Mouse (Mus musculus): ENCODE measurements around the gene Slc5a4a. TPM values are rescaled to one million over a fixed set of nuclear protein-coding genes. Genes with fewer than 3 reads are reported as not detected.

Gene Slc5a4a
- polyA plus RNA-seq (2017; shearing (Covaris generic)), result not detected

DNA sequence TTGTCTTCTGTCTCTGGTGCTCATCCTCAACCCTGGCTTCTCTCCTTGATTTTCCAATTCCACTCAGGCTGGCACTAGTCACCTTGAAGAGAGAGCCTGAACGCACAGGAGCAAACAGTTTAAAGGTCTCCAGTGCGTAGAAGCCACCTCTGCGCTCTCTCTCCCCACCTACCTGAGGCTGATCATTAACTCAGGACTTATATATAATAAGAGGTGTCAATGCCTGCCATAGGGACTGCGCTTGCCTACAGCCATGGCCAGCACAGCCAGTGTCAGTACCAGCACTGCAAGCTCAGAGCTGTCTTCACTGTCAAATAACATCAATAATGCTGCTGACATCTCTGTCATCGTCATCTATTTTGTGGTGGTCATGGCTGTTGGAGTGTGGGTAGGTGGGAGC lies at the start of gene Slc5a4a:
Slc5a4a (plus strand) TSS at position 174 of the 400 bp plus-strand sequence.

DNA sequence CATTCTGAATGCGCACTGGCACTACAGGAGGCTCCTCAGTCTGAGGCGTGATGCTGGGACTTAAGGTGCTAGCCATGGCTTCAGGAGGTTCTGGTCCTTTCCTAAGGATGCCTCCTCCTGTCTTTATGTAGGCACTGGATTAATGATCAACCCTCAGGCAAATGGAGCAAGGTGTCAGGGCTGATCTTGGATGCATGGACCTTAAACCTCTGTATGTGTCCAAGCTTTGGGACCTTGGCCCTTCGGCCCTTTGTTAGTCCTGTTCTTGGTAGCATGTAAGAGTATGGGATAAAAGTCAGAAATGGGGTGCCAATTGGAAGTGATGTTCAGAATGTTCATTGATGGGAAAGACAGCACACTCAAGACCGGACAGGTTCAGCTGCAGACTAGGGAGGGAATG lies 36.4 kb upstream of the Slc5a4a start, which contains the start of gene Slc5a4b:
Slc5a4b (minus strand) TSS at position 101 of the 400 bp plus-strand sequence.

GRCm38 (mm10) chr10:76237341-76238225 lies 90.3 kb downstream of the Slc5a4a start, which contains the start of gene Prmt2:
Gene Prmt2, minus strand, starts transcription at chr10:76237865.

Other genes with a start within 250 kb of the Slc5a4a start
- 10 to 100 TPM; 89.6 to 97.4 TPM for gene Smarcb1, start 225.8 kb upstream of the Slc5a4a start, polyA plus RNA-seq (2017; shearing (Covaris generic))
- 100 to 1,000 TPM in 1 of 2 experiments, 10 to 100 TPM in 1; 47.4 to 109 TPM for gene Chchd10, start 214.3 kb upstream of the Slc5a4a start, polyA plus RNA-seq (2017; shearing (Covaris generic))
- 10 to 100 TPM in 1 of 2 experiments, 1 to 10 TPM in 1; 6.4 to 10.9 TPM for gene Mmp11, start 211.0 kb upstream of the Slc5a4a start, polyA plus RNA-seq (2017; shearing (Covaris generic))
- under 1 TPM in 1 of 2 experiments, not detected in 1; 0.40 TPM for gene Gm867, start 206.8 kb upstream of the Slc5a4a start, polyA plus RNA-seq (2017; shearing (Covaris generic))
- gene Vpreb3, start 204.4 kb upstream of the Slc5a4a start, polyA plus RNA-seq (2017; shearing (Covaris generic)), result 1 to 10 TPM in 1 of 2 experiments, under 1 TPM in 1; 0.87 to 2.4 TPM
- gene Gm5134, start 192.9 kb upstream of the Slc5a4a start, polyA plus RNA-seq (2017; shearing (Covaris generic)), result 1 to 10 TPM in 1 of 2 experiments, under 1 TPM in 1; 0.96 to 1.3 TPM
- 10 to 100 TPM; 39.6 to 43.5 TPM for gene Zfp280b, start 114.8 kb upstream of the Slc5a4a start, polyA plus RNA-seq (2017; shearing (Covaris generic))
- under 1 TPM; 0.11 to 0.66 TPM for gene Slc5a4b, start 36.5 kb upstream of the Slc5a4a start, polyA plus RNA-seq (2017; shearing (Covaris generic))
- 10 to 100 TPM; 29.4 to 29.9 TPM for gene Prmt2, start 90.4 kb downstream of the Slc5a4a start, polyA plus RNA-seq (2017; shearing (Covaris generic))
- gene S100b, start 106.4 kb downstream of the Slc5a4a start, polyA plus RNA-seq (2017; shearing (Covaris generic)), result 1 to 10 TPM in 1 of 2 experiments, under 1 TPM in 1; 0.20 to 1.0 TPM
- gene Dip2a, start 197.8 kb downstream of the Slc5a4a start, polyA plus RNA-seq (2017; shearing (Covaris generic)), result 1 to 10 TPM; 7.4 to 9.8 TPM

All from inflammation-experienced regulatory T-cells (primary cell).